Mouse (Mus musculus): ENCODE measurements around the gene Arhgap22.

DNA sequence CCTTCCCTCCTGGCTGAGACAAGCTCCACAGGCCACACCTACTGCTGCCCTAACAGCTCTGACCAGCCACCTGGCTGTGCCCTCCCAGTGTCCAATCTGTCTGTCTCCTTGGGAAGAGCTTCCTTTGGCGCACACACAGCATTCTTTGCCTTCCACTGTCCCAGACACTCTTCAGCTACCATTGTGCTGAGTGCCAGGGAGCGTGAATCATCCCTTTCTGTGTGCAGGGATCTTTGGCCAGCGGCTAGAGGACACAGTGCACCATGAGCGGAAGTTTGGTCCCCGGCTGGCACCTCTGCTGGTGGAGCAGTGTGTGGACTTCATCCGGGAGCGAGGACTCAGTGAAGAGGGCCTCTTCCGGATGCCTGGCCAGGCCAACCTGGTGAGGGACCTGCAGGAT lies 145.1 kb downstream of the Arhgap22 start:
- TF ChIP-seq POLR2A (IDR thresholded peaks at IDR 0.05; ENCODE audit: borderline replicate concordance, low read depth, low read length) (no peak), CTCF (IDR thresholded peaks at IDR 0.05; ENCODE audit: low read depth, low read length) (no peak)
